Mouse (Mus musculus) urinary bladder, adult 2 months (tissue): ENCODE data around the gene Tom1. TPM values are rescaled to one million over a fixed set of nuclear protein-coding genes. Genes with fewer than 3 reads are reported as not detected.
A peak's percentile ranks its signal among the peaks of the same experiment; 100 is the strongest.

Experiments used
- DNase-seq: peaks from one replicate; pipeline ENCODE4 v3.0.0; 2022; ENCODE audit warnings: low spot score
- polyA plus RNA-seq: library from polyadenylated mRNA; depleted of rRNA; stranded (reverse); fragments of >200 nt; gene quantifications from 2 replicates; pipeline ENCODE4 v1.2.3, GENCODE M21; 2012

The Tom1 gene
- polyA plus RNA-seq, 1 experiment: 17.3 TPM

- no peak for DNase-seq
Measured at GRCm38 (mm10) chr8:75042171-75042570, 8.7 kb downstream of the Tom1 start.

DNA sequence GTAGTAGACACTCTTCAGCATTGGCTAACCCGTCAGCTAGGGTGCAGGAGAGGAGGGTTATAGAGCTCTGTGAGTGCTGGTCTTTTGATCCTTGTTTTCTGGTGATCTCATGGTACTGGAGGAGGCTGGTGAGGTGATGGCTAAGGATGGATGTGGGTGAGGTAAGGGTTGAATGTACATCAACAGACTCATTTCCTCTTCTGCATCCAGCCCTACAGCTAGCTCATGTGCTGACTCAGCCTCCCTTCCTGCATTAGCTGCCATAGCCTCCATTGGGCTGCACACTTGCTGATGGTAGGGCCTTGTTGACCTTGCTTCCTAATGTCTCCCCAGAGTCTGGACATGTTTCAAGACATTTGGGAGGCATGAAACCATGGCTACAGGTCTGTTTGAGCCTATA, 9.5 kb downstream of the Tom1 start:
- no peak for DNase-seq

DNA sequence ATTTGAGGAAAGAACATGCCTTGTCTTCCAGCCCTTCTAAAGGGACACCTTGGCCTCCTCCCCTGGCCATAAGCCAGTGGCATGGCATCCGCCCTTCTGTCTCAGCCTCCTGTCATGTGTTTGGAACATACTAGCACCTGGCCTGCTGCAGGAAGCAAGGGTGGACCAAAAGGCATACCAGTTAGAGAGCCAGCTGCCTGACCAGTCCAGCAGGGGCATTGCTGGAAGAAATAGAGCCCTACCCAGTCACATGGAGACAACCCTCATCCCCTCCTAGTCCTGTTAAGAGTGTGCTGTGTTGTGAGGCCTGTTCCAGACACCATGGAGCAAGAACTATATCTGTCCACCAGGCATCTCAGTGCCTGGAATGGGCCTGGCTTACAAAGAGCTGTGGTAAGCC, 12.8 kb downstream of the Tom1 start:
- no peak for DNase-seq

- no peak for DNase-seq
Measured at GRCm38 (mm10) chr8:75047784-75048183, 14.3 kb downstream of the Tom1 start.

GRCm38 (mm10) chr8:75053342-75053741, 19.8 kb downstream of the Tom1 start:
- no peak for DNase-seq

GRCm38 (mm10) chr8:75055673-75056072, 22.2 kb downstream of the Tom1 start:
- no peak for DNase-seq

DNA sequence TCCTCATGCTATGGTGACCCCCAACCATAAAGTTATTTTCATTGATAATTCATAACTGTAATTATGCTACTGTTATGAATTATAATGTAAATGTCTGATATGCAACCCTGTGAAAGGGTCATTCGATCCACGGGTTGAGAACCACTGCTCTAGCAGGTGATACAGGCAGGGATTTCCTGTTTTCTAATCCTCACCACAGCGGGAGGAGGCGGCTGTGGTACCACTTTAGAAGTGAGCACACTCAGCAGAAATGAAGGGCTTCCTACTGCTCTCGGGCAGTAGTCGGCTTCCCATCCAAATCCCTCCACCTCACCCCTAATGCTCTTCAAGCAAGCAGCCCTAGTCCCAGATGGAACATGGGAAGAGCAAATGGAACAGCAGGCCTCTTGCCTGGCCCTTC, 26.5 kb downstream of the Tom1 start:
- DNase-seq: no peak

- DNase-seq: no peak
Measured at GRCm38 (mm10) chr8:75060815-75061214, 27.3 kb downstream of the Tom1 start.

DNA sequence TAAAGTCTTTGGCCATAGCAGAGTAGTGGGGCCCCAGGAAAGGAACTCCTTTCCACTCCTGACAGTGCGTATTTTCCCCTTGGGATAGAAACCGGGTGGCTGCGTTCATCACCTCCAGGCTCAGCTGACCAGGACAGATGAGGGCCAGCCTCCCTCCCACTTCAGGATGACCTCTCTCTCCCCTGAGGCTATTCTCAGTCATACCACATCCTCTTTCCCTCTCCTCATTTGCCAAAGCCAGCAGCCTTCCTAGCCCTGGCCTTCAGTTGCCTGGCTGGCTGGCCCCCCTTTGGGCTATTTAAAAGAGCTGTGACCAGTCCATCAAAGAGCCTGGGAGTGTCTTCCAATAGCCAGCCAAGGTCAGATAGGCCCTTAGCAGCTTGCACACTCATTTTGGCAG, 29.8 kb downstream of the Tom1 start:
- no peak for DNase-seq

GRCm38 (mm10) chr8:75064790-75065189, 31.3 kb downstream of the Tom1 start:
- no peak for DNase-seq

DNA sequence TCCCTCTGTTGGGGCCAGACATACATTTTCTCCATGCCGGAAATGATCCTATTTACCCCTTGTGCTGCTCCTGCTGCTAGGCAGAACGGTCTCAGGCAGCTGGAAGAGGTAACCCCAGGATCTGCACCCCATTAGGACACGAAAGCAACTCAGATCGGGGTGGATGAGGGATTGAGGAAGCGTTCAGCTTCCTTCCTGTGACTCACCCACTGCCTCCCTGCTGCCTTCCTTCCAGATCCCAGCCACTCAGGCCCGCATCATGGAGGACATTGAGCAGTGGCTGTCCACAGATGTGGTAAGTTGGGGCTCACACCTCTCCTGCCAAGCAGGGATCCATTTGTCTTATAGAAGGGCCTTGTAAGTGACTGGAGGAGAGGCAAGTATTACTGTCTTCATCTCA, 33.8 kb downstream of the Tom1 start:
- DNase-seq: no peak

DNA sequence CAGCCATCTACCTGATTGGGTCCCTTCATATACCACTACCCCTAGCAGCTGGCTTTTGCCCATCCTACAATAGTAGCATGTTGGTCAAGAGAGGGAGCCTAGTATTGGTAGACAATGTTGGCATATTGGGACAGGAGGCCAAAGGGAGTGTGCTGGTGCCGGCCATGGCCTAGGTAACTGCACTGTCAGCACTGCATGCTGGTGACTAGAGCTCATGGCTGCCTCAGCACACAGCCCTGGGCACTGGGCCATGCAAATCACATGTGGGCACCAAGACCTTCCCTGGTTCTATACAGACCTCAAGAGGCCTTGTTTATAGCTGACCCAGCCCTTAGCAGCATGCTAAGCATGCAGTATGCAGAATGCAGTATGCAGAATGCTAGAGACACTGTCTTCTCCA, 36.8 kb downstream of the Tom1 start:
- DNase-seq: no peak

GRCm38 (mm10) chr8:75071627-75072346, 38.3 kb downstream of the Tom1 start:
- DNase-seq: peak; percentile 44

DNA sequence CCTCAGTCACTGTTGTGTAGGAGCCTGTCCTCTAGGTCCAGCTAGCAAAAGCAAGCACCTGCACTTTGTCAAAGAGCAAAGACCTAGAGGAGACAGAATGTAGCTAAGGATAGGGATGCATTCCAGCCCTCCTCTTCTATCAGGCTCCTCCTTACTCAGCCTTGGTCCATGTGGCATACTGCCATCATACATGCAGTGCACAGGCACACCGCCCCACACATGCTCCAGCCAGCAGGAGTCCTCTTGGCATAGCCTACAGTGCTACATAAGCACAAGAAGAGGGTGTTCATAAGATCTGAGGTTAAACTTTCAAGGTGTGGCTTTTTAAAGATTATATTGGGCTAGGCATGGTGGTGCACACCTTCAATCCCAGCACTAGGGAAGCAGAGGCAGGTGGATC, 41.4 kb downstream of the Tom1 start:
- DNase-seq: no peak

- DNase-seq: no peak
Measured at GRCm38 (mm10) chr8:75078215-75078614, 44.7 kb downstream of the Tom1 start.

GRCm38 (mm10) chr8:75078851-75079250, 45.3 kb downstream of the Tom1 start:
- DNase-seq: no peak

DNA sequence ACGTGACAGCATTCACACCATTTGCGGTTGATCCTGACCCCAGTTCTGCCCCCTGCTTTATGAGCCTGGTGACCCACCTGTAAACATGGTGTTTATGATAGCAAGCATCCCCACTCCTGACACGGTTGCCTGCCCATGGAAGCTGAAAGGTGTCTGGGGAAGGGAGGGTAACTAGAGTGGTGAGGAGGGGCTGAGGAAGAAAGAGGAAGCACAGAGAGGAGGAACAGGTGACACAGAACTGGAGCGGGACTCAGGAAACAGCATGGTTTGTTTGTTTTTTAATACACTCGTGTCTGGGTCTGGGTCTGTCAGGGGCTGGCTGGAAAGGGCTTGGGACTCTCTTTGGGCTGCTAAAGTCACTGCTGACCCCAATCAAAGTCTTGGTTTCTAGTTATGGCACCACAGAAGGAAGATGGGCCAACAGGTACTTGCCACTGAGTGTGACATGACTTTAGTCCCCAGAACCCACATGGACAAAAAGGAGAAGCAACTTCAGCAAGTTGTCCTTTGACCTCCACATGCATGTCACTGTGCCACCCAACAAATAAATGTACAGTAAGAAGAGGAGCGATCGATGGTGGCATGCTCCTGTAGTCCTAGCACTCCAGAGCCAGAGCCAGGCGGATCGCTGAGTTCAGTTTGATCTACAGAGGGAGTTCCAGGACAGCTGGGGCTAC, 48.0 kb downstream of the Tom1 start:
- DNase-seq: no peak

DNA sequence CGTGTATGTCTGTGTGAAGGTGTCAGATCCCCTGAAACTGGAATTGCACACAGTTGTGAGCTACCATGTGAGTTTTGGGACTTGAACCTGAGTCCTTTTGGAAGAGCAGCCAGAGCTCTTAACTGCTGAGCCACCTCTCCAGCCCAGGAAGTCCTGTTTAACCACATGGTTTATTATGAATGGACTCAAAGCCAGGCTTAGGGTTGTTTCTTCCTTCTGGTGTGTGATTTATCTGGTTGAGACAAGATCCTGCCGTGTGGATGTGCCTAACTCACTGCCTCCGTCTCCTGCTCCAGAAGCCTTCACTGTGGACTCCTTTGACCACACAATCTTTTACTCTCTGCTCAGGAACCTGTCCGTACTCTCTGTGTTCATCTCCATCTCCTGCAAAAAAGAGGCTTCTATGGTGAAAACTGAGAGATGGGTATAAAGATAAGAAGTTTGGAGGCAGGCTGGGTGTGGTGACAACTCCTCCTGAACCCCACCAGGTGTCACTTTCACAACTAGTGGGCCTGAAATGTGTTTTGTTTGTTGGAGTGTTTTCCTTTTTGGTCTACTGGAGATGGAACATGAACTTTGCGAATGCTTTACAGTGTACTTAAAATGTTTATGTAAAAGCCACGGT, 48.8 kb downstream of the Tom1 start:
- DNase-seq: no peak

DNA sequence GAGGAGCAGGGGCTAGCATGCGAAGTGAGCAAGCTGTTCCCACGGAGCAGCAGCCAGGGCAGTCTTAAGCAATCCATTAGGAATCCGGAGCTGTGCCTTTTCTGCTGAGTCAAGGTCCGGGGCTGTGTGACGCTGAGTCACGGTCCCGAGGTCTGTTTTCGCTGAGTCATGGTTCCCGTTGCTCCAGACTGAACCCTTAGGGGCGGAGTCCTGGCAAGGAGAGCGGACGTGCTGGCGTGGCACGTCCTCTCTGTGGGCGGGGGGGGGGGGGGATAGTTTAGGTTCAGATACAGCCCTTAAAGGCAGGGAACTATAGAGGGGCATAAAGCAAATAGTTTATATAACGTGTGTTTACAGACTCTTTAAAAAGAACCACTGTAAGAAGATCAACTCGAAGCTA, 50.3 kb downstream of the Tom1 start:
- DNase-seq: peak; percentile 63

DNA sequence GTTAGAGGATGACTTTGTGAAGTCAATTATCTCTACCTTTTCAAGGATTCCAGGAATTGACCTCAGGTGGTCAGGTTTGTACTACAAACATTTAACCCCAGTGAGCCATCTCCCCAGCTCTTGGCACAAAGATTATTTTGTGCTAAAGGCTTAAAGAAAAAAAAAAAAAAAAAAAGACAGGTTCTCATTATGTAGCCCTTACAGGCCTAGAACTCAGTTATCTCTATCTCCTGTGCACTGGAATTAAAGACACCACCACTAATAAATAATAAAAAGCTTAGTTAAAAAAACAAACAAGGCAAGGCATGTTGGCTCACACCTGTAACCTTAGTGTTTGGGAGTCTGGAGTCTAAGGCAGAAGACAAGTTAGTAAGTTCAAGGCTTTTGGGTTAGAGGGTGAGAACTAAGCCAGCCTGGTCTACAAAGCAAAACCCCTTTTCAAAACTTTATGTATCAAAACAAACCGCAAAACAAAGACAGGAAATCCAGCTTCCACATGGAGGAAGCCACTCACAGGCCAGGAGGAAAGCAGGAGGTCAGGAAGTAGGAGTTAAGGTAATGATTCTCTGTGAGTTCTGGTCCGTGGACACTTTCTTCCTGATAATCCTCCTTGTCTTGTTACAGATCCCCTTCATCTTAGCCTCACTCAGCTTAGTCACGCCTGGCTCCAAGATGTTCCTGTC, 51.0 kb downstream of the Tom1 start:
- no peak for DNase-seq

- DNase-seq: no peak
Measured at GRCm38 (mm10) chr8:75086002-75086401, 52.5 kb downstream of the Tom1 start.

GRCm38 (mm10) chr8:75087127-75087526, 53.6 kb downstream of the Tom1 start:
- no peak for DNase-seq
